Mouse (Mus musculus): Measurements from ENCODE around the gene Lrig1.
A peak's percentile ranks its signal among the peaks of the same experiment; 100 is the strongest.

Gene Lrig1

GRCm38 (mm10) chr6:94669370-94669769, 30.6 kb downstream of the Lrig1 start:
- no peak for DNase-seq

GRCm38 (mm10) chr6:94668204-94668863, 31.6 kb downstream of the Lrig1 start:
- no peak for DNase-seq

- DNase-seq = no peak
These were observed 32.8 kb downstream of the Lrig1 start for GRCm38 (mm10) chr6:94667131-94667530.

- DNase-seq = no peak
These were observed 33.4 kb downstream of the Lrig1 start for GRCm38 (mm10) chr6:94666432-94667119.

- DNase-seq = no peak
These were observed 34.3 kb downstream of the Lrig1 start for GRCm38 (mm10) chr6:94665677-94666076.

- DNase-seq = no peak
These were observed 34.7 kb downstream of the Lrig1 start for GRCm38 (mm10) chr6:94665248-94665647.

- no peak for DNase-seq
These were observed 36.0 kb downstream of the Lrig1 start for GRCm38 (mm10) chr6:94664000-94664399.

GRCm38 (mm10) chr6:94661923-94662322, 38.0 kb downstream of the Lrig1 start:
- no peak for DNase-seq

- no peak for DNase-seq
These were observed 38.6 kb downstream of the Lrig1 start for GRCm38 (mm10) chr6:94661321-94661720.

GRCm38 (mm10) chr6:94659886-94660333, 40.0 kb downstream of the Lrig1 start:
- no peak for DNase-seq

GRCm38 (mm10) chr6:94658136-94658480, 41.9 kb downstream of the Lrig1 start:
- DNase-seq = no peak

- no peak for DNase-seq
These were observed 42.5 kb downstream of the Lrig1 start for GRCm38 (mm10) chr6:94657204-94658135.

GRCm38 (mm10) chr6:94655818-94656478, 44.0 kb downstream of the Lrig1 start:
- no peak for DNase-seq

GRCm38 (mm10) chr6:94653388-94654316, 46.3 kb downstream of the Lrig1 start:
- DNase-seq = no peak

GRCm38 (mm10) chr6:94652659-94653213, 47.2 kb downstream of the Lrig1 start:
- no peak for DNase-seq

- no peak for DNase-seq
These were observed 48.4 kb downstream of the Lrig1 start for GRCm38 (mm10) chr6:94651541-94651940.

- DNase-seq = no peak
These were observed 50.3 kb downstream of the Lrig1 start for GRCm38 (mm10) chr6:94649637-94650036.

GRCm38 (mm10) chr6:94648496-94648895, 51.5 kb downstream of the Lrig1 start:
- no peak for DNase-seq

GRCm38 (mm10) chr6:94647574-94648430, 52.2 kb downstream of the Lrig1 start:
- peak; percentile 61 for DNase-seq

- DNase-seq = no peak
These were observed 53.1 kb downstream of the Lrig1 start for GRCm38 (mm10) chr6:94646902-94647301.
